Mouse (Mus musculus) midbrain, embryonic 14.5 days (tissue): ENCODE results near the gene Rffl. TPM values are rescaled to one million over a fixed set of nuclear protein-coding genes. Genes with fewer than 3 reads are reported as not detected.
"Not testable (repeated sequence)": the region's sequence is repeated elsewhere in the genome, so short reads cannot be mapped to it uniquely, and the experiment has no call there.

Experiments used
- ATAC-seq: fragments of 200-750 bp; cut with Nextera tagmentation; 2 replicates; pipeline ENCODE4 v1.8.0; 2017; ENCODE audit warnings: moderate number of reproducible peaks, moderate library complexity; ENCODE audit not compliant: low FRiP score, low TSS enrichment
- DNase-seq: peaks from one replicate; pipeline ENCODE4 v3.0.0-alpha.2; 2015
- H3K27ac ChIP-seq: fragments of 300-500 bp; sonication (generic); replicated peaks from 2 replicates; pipeline ENCODE4 v1.5.1; 2014; ENCODE audit warnings: mild to moderate bottlenecking, low read depth, low read length, moderate library complexity
- H3K27me3 ChIP-seq: fragments of 300-500 bp; sonication (generic); 2 replicates; pipeline ENCODE4 v1.6.1; 2014; ENCODE audit warnings: low read length, control low read depth, mixed read lengths; ENCODE audit not compliant: control insufficient read depth, insufficient read depth
- H3K36me3 ChIP-seq: fragments of 300-500 bp; sonication (generic); 2 replicates; pipeline ENCODE4 v1.6.1; 2014; ENCODE audit warnings: low read length, control low read depth; ENCODE audit not compliant: control insufficient read depth, insufficient read depth
- H3K4me1 ChIP-seq: fragments of 300-500 bp; sonication (generic); 2 replicates; pipeline ENCODE4 v1.6.1; 2014; ENCODE audit warnings: mild to moderate bottlenecking, antibody characterized with exemption, low read length, control low read depth; ENCODE audit not compliant: control insufficient read depth, insufficient read depth
- H3K4me2 ChIP-seq: fragments of 300-500 bp; sonication (generic); 2 replicates; pipeline ENCODE4 v1.6.1; 2014; ENCODE audit warnings: mild to moderate bottlenecking, low read length, moderate library complexity
- H3K4me3 ChIP-seq: fragments of 300-500 bp; sonication (generic); replicated peaks from 2 replicates; pipeline ENCODE4 v1.5.1; 2014; ENCODE audit warnings: low read depth, low read length
- H3K9ac ChIP-seq: fragments of 300-500 bp; sonication (generic); replicated peaks from 2 replicates; pipeline ENCODE4 v1.6.1; 2014; ENCODE audit warnings: mild to moderate bottlenecking, low read length, moderate library complexity
- H3K9me3 ChIP-seq: fragments of 300-500 bp; sonication (generic); 2 replicates; pipeline ENCODE4 v1.6.1; 2016; ENCODE audit warnings: low read length, control low read depth, mixed read lengths; ENCODE audit not compliant: control insufficient read depth
- WGBS: fragments of 180-500 bp; shearing (Covaris S2); extraction: QIAGEN DNeasy Blood & Tissue Kit; methylation state at CpG from one replicate; pipeline ENCODE4 v1.1.7; 2014; 5-methylcytosine and 5-hydroxymethylcytosine counted together
- polyA plus RNA-seq: library from polyadenylated mRNA; unstranded; fragments of >200 nt; fragmentation: Nextera tagmentation; extraction: Ambion mirVana; gene quantifications from 2 replicates; pipeline ENCODE4 v1.2.1, GENCODE M21; 2014

Gene Rffl
- polyA plus RNA-seq, 1 experiment from 2014 or later: 4.2 TPM

- H3K9ac ChIP-seq, ATAC-seq, H3K9me3 ChIP-seq, H3K4me3 ChIP-seq, H3K4me1 ChIP-seq, H3K4me2 ChIP-seq, H3K36me3 ChIP-seq, H3K27ac ChIP-seq, H3K27me3 ChIP-seq, DNase-seq: not testable (repeated sequence)
- 83% methylated on average over 10 of the region's 10 CpGs for WGBS
Observed at GRCm38 (mm10) chr11:82832402-82832801, 38.6 kb downstream of the Rffl start.

GRCm38 (mm10) chr11:82831008-82831893, 39.8 kb downstream of the Rffl start:
- no peaks in the 10 kb centered on the region for H3K36me3 ChIP-seq
- no peak overlapping the region for H3K4me3 ChIP-seq
- H3K27me3 ChIP-seq: no peaks in the 10 kb centered on the region
- peak overlapping the region; percentile 20; the same call in 1 of the 2 replicates for H3K27ac ChIP-seq
- DNase-seq: peak; percentile 61
- 0 out of 2 replicates have a peak, but pooled peaks cover 3% of the 10 kb centered on the region for H3K4me1 ChIP-seq
- H3K4me2 ChIP-seq: peak overlapping the region; percentile 26
- no peak for ATAC-seq
- no peaks in the 10 kb centered on the region for H3K9me3 ChIP-seq
- H3K9ac ChIP-seq: no peak overlapping the region
- WGBS: 27% methylated on average over 10 of the region's 10 CpGs

- no peaks in the 10 kb centered on the region for H3K27me3 ChIP-seq
- H3K4me1 ChIP-seq: 0 out of 2 replicates have a peak, but pooled peaks cover under 1% of the 10 kb centered on the region
- DNase-seq (no peak), ATAC-seq (no peak)
- no peaks in the 10 kb centered on the region for H3K9me3 ChIP-seq
- H3K4me2 ChIP-seq: no peak overlapping the region
- H3K4me3 ChIP-seq: no peak overlapping the region
- no peak overlapping the region for H3K9ac ChIP-seq
- no peaks in the 10 kb centered on the region for H3K36me3 ChIP-seq
- H3K27ac ChIP-seq: no peak overlapping the region
Observed at GRCm38 (mm10) chr11:82826818-82827217, 44.2 kb downstream of the Rffl start.

GRCm38 (mm10) chr11:82820788-82821456, 50.1 kb downstream of the Rffl start:
- H3K9me3 ChIP-seq: no peaks in the 10 kb centered on the region
- H3K27me3 ChIP-seq: no peaks in the 10 kb centered on the region
- H3K4me3 ChIP-seq: no peak overlapping the region
- no peak overlapping the region for H3K9ac ChIP-seq
- DNase-seq: no peak
- ATAC-seq: no peak
- no peaks in the 10 kb centered on the region for H3K36me3 ChIP-seq
- H3K27ac ChIP-seq: no peak overlapping the region
- H3K4me2 ChIP-seq: no peak overlapping the region
- 91% methylated on average over 13 of the region's 13 CpGs for WGBS
- H3K4me1 ChIP-seq: no peaks in the 10 kb centered on the region

DNA sequence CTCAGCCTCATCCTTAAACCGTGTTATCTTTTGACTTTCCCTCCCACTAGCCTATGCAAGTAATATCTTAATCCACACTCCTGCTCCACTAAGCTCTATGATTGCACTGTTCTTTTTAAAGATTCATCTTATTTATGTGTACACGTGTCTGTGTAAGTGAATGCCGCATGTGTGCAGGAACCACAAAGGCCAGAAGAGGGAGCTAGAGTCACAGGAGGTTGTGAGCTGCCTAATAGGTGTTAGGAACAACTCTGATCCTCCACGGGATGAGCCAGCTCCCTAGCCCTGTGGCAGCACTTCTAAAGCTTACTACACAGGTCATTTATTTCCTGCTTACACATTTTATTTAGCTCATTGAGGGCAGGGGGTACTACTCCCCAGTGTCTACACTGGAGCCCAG, 51.7 kb downstream of the Rffl start:
- Histone ChIP-seq H3K27me3 (no peaks in the 10 kb centered on the region), H3K4me3 (no peak overlapping the region), H3K4me2 (no peak overlapping the region), H3K4me1 (no peaks in the 10 kb centered on the region), H3K27ac (no peak overlapping the region), H3K9ac (no peak overlapping the region), H3K9me3 (no peaks in the 10 kb centered on the region), H3K36me3 (no peaks in the 10 kb centered on the region)
- peak; percentile 54 for DNase-seq
- WGBS: 62% methylated on average over 4 of the region's 4 CpGs
- no peak for ATAC-seq

DNA sequence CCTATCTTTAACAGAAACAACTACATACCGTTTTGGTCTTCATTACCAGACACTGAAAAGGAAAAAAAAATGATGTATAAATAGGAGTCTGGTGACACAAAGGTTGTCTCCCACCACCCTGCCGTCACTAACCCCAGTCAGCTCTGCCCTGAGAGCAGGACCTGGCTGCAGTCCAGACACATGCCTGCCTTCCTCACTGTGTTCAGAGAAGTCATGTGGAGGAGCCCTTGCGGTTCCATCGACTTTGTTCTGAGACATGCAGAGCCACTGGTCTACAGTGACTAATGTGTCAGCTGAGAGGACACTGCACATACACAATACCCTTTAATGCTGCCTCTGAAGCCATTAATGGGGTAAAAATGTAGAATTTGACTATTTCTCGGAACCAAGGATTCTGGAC, 62.5 kb downstream of the Rffl start:
- Histone ChIP-seq H3K4me2 (no peak overlapping the region), H3K27ac (no peak overlapping the region), H3K4me1 (0 out of 2 replicates have a peak, but pooled peaks cover under 1% of the 10 kb centered on the region), H3K36me3 (peaks cover 5% of the 10 kb centered on the region), H3K9ac (no peak overlapping the region), H3K27me3 (no peaks in the 10 kb centered on the region), H3K9me3 (no peaks in the 10 kb centered on the region), H3K4me3 (no peak overlapping the region)
- DNase-seq: no peak
- no peak for ATAC-seq
- 71% methylated on average over 5 of the region's 5 CpGs for WGBS

- no peaks in the 10 kb centered on the region for H3K27me3 ChIP-seq
- peaks cover 16% of the 10 kb centered on the region for H3K36me3 ChIP-seq
- WGBS: 87% methylated on average over 3 of the region's 3 CpGs
- ATAC-seq: no peak
- no peak overlapping the region for H3K9ac ChIP-seq
- H3K27ac ChIP-seq: no peak overlapping the region
- no peak overlapping the region for H3K4me2 ChIP-seq
- no peak for DNase-seq
- H3K9me3 ChIP-seq: no peaks in the 10 kb centered on the region
- H3K4me1 ChIP-seq: no peaks in the 10 kb centered on the region
- no peak overlapping the region for H3K4me3 ChIP-seq
Observed at GRCm38 (mm10) chr11:82807370-82807769, 63.6 kb downstream of the Rffl start.

DNA sequence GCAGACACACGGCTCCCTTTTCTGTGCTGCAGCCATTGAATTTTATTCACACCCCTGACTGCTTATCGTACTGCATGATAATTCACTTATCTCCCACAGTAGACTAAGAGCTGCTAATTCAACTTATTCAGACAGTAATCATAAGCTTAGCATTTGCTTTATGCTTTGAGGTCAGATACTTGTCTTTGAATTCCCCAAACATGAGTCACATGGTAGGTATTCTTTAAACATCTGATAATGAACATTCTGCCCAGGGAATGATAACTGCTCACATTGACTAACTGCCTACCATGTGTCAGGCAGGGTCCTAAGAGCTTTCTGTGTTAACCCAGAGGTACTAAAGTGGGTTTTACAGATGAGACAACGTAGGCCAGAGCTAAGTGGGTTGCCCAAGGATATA, 64.4 kb downstream of the Rffl start:
- H3K36me3 ChIP-seq: peaks cover 23% of the 10 kb centered on the region
- no peak overlapping the region for H3K9ac ChIP-seq
- no peaks in the 10 kb centered on the region for H3K9me3 ChIP-seq
- DNase-seq: no peak
- WGBS: 62% methylated on average over 3 of the region's 3 CpGs
- H3K4me3 ChIP-seq: no peak overlapping the region
- no peaks in the 10 kb centered on the region for H3K27me3 ChIP-seq
- no peak overlapping the region for H3K4me2 ChIP-seq
- H3K27ac ChIP-seq: no peak overlapping the region
- no peaks in the 10 kb centered on the region for H3K4me1 ChIP-seq
- no peak for ATAC-seq
